Mouse (Mus musculus) adrenal gland, postnatal 4 days (tissue): ENCODE data around the gene Pknox1. TPM values are rescaled to one million over a fixed set of nuclear protein-coding genes. Genes with fewer than 3 reads are reported as not detected.
"Not testable (repeated sequence)": the region's sequence is repeated elsewhere in the genome, so short reads cannot be mapped to it uniquely, and the experiment has no call there.

ENCODE experiments used
- DNase-seq, 2 experiments: peaks; one replicate each; pipeline ENCODE4 v3.0.0; 2021 to 2022; ENCODE audit warnings: low spot score in 2 of 2, mixed read lengths in 2 of 2
- total RNA-seq, 2 experiments: library from RNA; stranded (reverse); gene quantifications; 2 replicates each; pipeline ENCODE4 v1.2.3; 2021

Pknox1 gene
- total RNA-seq, 2 experiments from 2014 or later: 22.0 to 26.7 TPM

GRCm38 (mm10) chr17:31590846-31591245 is 26.3 kb downstream of the Pknox1 start:
- no peak for DNase-seq

GRCm38 (mm10) chr17:31594590-31594989 is 30.1 kb downstream of the Pknox1 start:
- no peak for DNase-seq

GRCm38 (mm10) chr17:31595077-31595476 is 30.5 kb downstream of the Pknox1 start:
- DNase-seq: no peak

GRCm38 (mm10) chr17:31597957-31598356 is 33.4 kb downstream of the Pknox1 start:
- DNase-seq: no peak

GRCm38 (mm10) chr17:31598593-31598992 is 34.1 kb downstream of the Pknox1 start:
- DNase-seq: no peak

GRCm38 (mm10) chr17:31606424-31606823 is 41.9 kb downstream of the Pknox1 start:
- DNase-seq: no peak

- no peak for DNase-seq
These were observed 42.9 kb downstream of the Pknox1 start for GRCm38 (mm10) chr17:31607256-31607951.

GRCm38 (mm10) chr17:31609173-31609572 is 44.6 kb downstream of the Pknox1 start:
- not testable (repeated sequence) for DNase-seq

- no peak for DNase-seq
These were observed 45.4 kb downstream of the Pknox1 start for GRCm38 (mm10) chr17:31609895-31610294.

- no peak for DNase-seq
These were observed 48.7 kb downstream of the Pknox1 start for GRCm38 (mm10) chr17:31613086-31613755.

GRCm38 (mm10) chr17:31623101-31623500 is 58.6 kb downstream of the Pknox1 start:
- no peak for DNase-seq

- DNase-seq: no peak
These were observed 63.4 kb downstream of the Pknox1 start for GRCm38 (mm10) chr17:31627961-31628360.

- no peak for DNase-seq
These were observed 66.7 kb downstream of the Pknox1 start for GRCm38 (mm10) chr17:31631081-31631800.

- no peak for DNase-seq
These were observed 68.5 kb downstream of the Pknox1 start for GRCm38 (mm10) chr17:31633007-31633406.

GRCm38 (mm10) chr17:31634896-31635295 is 70.4 kb downstream of the Pknox1 start:
- DNase-seq: no peak

- DNase-seq: no peak
These were observed 71.2 kb downstream of the Pknox1 start for GRCm38 (mm10) chr17:31635781-31636180.

- no peak for DNase-seq
These were observed 71.9 kb downstream of the Pknox1 start for GRCm38 (mm10) chr17:31636277-31636941.

GRCm38 (mm10) chr17:31636942-31637811 is 72.6 kb downstream of the Pknox1 start, which contains the start of gene Cbs:
TSS of gene Cbs (minus strand) at chr17:31637238.
- peak; percentile 52 to 61 for DNase-seq

GRCm38 (mm10) chr17:31637866-31638570 is 73.5 kb downstream of the Pknox1 start:
- DNase-seq: no peak

- no peak for DNase-seq
These were observed 75.1 kb downstream of the Pknox1 start for GRCm38 (mm10) chr17:31639651-31640050.
